Mouse (Mus musculus) testis, adult 2 months (tissue): ENCODE measurements at regions not wholly inside any gene's neighbourhood (a gene's known extent, or its start where the extent isn't known, plus 50 kb on each side); places are given as distances from the start of the nearest gene placed in this dataset.
A peak's percentile ranks its signal among the peaks of the same experiment; 100 is the strongest.

ENCODE experiments used
- H3K27ac ChIP-seq: fragments of 200-500 bp; 2 replicates; pipeline ENCODE4 v1.5.1; 2012; ENCODE audit warnings: low read depth, low read length; ENCODE audit not compliant: control insufficient read depth, insufficient read depth
- H3K27me3 ChIP-seq: fragments of 200-500 bp; 2 replicates; pipeline ENCODE4 v1.6.1; 2012; ENCODE audit warnings: mild to moderate bottlenecking, low read length, moderate library complexity; ENCODE audit not compliant: control insufficient read depth, insufficient read depth
- H3K36me3 ChIP-seq: fragments of 200-500 bp; 2 replicates; pipeline ENCODE4 v1.6.1; 2012; ENCODE audit warnings: mild to moderate bottlenecking, low read length; ENCODE audit not compliant: control insufficient read depth, insufficient read depth
- H3K4me1 ChIP-seq: fragments of 200-500 bp; 2 replicates; pipeline ENCODE4 v1.6.1; 2012; ENCODE audit warnings: low read length; ENCODE audit not compliant: control insufficient read depth, insufficient read depth
- H3K4me3 ChIP-seq: fragments of 200-500 bp; 2 replicates; pipeline ENCODE4 v1.5.1; 2012; ENCODE audit warnings: low read depth, mild to moderate bottlenecking, low read length, moderate library complexity, mixed read lengths; ENCODE audit not compliant: control insufficient read depth
- CTCF ChIP-seq: fragments of 200-500 bp; IDR thresholded peaks from 2 replicates; pipeline ENCODE4 v1.5.1; 2012; ENCODE audit warnings: low read depth, mild to moderate bottlenecking, inconsistent platforms, low read length, moderate library complexity; ENCODE audit not compliant: control insufficient read depth, insufficient read depth, insufficient replicate concordance
- POLR2A ChIP-seq: fragments of 200-500 bp; IDR thresholded peaks from 2 replicates; pipeline ENCODE4 v1.6.1; 2012; ENCODE audit warnings: low read depth, mild to moderate bottlenecking, inconsistent platforms, low read length, moderate library complexity; ENCODE audit not compliant: control insufficient read depth

GRCm38 (mm10) chr3:41213533-41213932, 130.7 kb upstream of the Pgrmc2 start:
- no peak for TF ChIP-seq CTCF
- no peak for TF ChIP-seq POLR2A
- Histone ChIP-seq H3K4me1 (no peaks in the 10 kb centered on the region), H3K27me3 (no peaks in the 10 kb centered on the region), H3K4me3 (no peak overlapping the region), H3K27ac (no peak overlapping the region), H3K36me3 (no peaks in the 10 kb centered on the region)

GRCm38 (mm10) chr3:41210333-41210732, 127.5 kb upstream of the Pgrmc2 start:
- Histone ChIP-seq H3K27me3 (no peaks in the 10 kb centered on the region), H3K4me1 (no peaks in the 10 kb centered on the region), H3K27ac (no peak overlapping the region), H3K36me3 (no peaks in the 10 kb centered on the region), H3K4me3 (no peak overlapping the region)
- no peak for TF ChIP-seq CTCF
- TF ChIP-seq POLR2A: no peak

DNA sequence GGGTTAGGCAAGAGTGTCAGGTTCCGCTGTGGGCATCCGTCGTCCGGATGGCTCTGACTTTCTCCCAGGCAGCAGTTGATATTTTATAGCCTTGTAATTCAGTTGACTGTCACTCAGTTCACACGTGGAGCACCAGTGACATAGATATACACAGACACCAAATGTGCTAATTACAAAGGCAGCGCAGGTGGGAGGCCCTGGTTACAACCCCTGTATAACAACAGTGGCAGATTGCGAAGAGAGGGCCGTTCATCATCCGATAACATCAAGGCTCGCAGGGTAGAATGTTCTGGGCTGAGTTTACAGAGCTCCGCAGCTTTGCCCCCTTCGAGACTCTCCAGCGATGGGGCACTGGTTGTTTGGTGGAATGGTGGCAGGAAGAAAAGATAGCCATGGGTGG, 120.0 kb upstream of the Pgrmc2 start:
- H3K4me1 ChIP-seq: no peaks in the 10 kb centered on the region
- H3K27me3 ChIP-seq: no peaks in the 10 kb centered on the region
- no peak overlapping the region for H3K27ac ChIP-seq
- no peak overlapping the region for H3K4me3 ChIP-seq
- no peaks in the 10 kb centered on the region for H3K36me3 ChIP-seq
- TF ChIP-seq POLR2A: no peak
- no peak for TF ChIP-seq CTCF

DNA sequence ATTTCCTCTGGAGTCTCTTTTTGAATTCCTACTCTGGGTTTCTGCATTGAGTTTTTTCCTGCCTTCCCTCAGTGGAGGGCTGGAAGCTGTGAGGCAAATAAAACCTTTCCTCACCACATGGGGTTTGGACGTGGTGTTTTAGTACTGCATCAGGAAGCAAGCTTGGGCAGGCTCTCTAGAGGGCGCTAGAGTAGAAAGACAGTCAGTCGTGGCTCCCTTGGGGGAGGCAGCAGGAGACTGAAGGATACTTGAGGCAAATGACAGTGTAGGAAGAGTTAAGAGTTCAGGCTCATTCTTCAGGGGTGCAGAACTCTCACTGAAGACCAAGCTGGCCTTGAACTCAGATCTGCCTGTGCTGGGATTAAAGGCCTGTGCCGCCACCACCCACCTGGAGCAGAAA, 118.9 kb upstream of the Pgrmc2 start:
- Histone ChIP-seq H3K4me3 (no peak overlapping the region), H3K27ac (no peak overlapping the region), H3K4me1 (no peaks in the 10 kb centered on the region), H3K36me3 (no peaks in the 10 kb centered on the region), H3K27me3 (no peaks in the 10 kb centered on the region)
- TF ChIP-seq POLR2A: no peak
- peak; percentile 35; the same call in 1 of the 2 replicates for TF ChIP-seq CTCF

- no peaks in the 10 kb centered on the region for H3K27me3 ChIP-seq
- no peak overlapping the region for H3K4me3 ChIP-seq
- no peaks in the 10 kb centered on the region for H3K36me3 ChIP-seq
- TF ChIP-seq CTCF (no peak), POLR2A (no peak)
- no peak overlapping the region for H3K27ac ChIP-seq
- peaks cover 3% of the 10 kb centered on the region; the same call in 1 of the 2 replicates for H3K4me1 ChIP-seq
Observed at GRCm38 (mm10) chr3:41200026-41200425, 117.2 kb upstream of the Pgrmc2 start.

DNA sequence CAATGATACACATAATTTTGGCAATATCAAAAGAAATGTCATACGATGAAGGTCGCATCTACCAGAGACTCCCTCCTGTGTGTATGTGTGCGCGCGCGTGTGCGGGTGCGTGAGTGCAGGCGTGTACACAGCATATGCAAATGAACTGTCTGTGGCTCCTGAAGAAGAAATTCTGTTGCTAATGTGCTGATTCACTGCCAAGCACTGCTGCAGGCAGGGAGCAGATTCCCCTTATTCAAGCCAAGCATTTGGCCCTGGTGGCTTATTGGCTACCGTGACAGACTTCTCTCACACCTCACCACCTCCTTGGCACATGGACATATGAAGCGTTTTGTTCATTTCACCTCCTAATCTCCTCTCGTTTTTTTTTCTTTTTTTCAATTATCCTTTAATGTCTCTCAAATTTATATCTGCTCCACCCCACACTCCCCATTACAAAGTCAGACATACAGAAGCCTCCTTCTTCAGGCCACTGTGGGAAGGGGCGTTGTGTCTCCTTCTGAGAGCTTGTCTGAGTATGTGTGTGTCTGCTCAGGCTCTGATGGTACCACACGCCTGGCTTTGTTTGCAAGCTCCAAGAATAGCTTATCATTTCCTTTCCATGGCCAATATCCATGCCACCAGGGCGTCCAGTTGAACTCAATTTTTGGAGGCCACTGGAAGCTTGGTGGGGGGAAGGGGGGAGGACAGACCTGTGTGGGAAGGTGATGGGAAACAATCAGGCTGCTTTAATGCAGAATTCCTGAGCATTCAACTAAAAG, 115.5 kb upstream of the Pgrmc2 start:
- Histone ChIP-seq H3K4me3 (no peak overlapping the region), H3K27ac (no peak overlapping the region), H3K36me3 (no peaks in the 10 kb centered on the region), H3K4me1 (peaks cover 6% of the 10 kb centered on the region), H3K27me3 (no peaks in the 10 kb centered on the region)
- no peak for TF ChIP-seq CTCF
- no peak for TF ChIP-seq POLR2A

DNA sequence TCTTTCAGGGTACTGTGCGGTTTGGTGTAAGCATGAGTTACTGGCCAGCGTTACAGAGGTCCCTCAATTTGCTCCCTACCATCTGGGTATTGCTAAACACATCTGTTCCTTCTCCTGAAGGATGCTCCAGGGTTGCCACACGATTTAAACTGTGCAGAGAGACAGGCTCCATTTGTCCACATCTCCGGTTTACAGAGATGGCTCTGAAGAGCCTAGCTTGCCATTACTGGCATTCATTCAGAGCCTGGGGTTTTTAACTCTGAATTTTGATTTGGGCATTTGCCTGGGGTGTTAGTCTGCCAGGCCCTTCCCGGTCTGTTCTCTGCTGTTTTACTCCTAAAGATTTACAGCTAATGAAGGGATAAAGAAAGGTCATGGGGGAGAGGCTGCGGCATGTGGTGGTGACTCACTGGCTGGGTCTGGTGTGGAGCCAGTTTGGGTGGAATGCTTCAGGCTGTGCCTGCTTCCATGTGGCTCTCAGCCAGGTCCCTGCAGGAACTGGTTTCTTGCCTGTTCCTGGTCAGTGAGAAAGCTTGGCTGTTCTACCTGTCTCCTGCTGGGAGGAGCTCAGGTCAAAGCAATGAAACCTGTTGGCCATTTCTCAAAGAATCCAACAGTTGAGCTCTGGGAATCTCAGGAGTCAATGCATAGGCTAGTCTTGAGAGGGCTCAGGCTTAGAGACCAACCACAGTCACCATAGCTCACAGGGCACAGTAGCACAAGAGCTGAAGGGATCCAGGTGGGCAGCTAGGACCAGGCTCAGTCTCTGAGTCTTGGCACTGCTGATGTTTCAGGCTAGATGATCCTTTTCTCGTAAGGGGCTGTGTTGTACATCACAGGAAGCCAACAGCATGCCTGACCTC, 112.5 kb upstream of the Pgrmc2 start:
- Histone ChIP-seq H3K27ac (no peak overlapping the region), H3K4me1 (peaks cover 6% of the 10 kb centered on the region), H3K4me3 (no peak overlapping the region), H3K27me3 (no peaks in the 10 kb centered on the region), H3K36me3 (no peaks in the 10 kb centered on the region)
- TF ChIP-seq POLR2A (no peak), CTCF (no peak)
